Mouse (Mus musculus) testis, adult 2 months (tissue): Measurements from ENCODE around the gene Rnase13. TPM values are rescaled to one million over a fixed set of nuclear protein-coding genes. Genes with fewer than 3 reads are reported as not detected.

Source experiments
- H3K27ac ChIP-seq: fragments of 200-500 bp; 2 replicates; pipeline ENCODE4 v1.5.1; 2012; ENCODE audit warnings: low read depth, low read length; ENCODE audit not compliant: control insufficient read depth, insufficient read depth
- H3K27me3 ChIP-seq: fragments of 200-500 bp; 2 replicates; pipeline ENCODE4 v1.6.1; 2012; ENCODE audit warnings: mild to moderate bottlenecking, low read length, moderate library complexity; ENCODE audit not compliant: control insufficient read depth, insufficient read depth
- H3K36me3 ChIP-seq: fragments of 200-500 bp; 2 replicates; pipeline ENCODE4 v1.6.1; 2012; ENCODE audit warnings: mild to moderate bottlenecking, low read length; ENCODE audit not compliant: control insufficient read depth, insufficient read depth
- H3K4me1 ChIP-seq: fragments of 200-500 bp; 2 replicates; pipeline ENCODE4 v1.6.1; 2012; ENCODE audit warnings: low read length; ENCODE audit not compliant: control insufficient read depth, insufficient read depth
- H3K4me3 ChIP-seq: fragments of 200-500 bp; 2 replicates; pipeline ENCODE4 v1.5.1; 2012; ENCODE audit warnings: low read depth, mild to moderate bottlenecking, low read length, moderate library complexity, mixed read lengths; ENCODE audit not compliant: control insufficient read depth
- CTCF ChIP-seq: fragments of 200-500 bp; IDR thresholded peaks from 2 replicates; pipeline ENCODE4 v1.5.1; 2012; ENCODE audit warnings: low read depth, mild to moderate bottlenecking, inconsistent platforms, low read length, moderate library complexity; ENCODE audit not compliant: control insufficient read depth, insufficient read depth, insufficient replicate concordance
- POLR2A ChIP-seq: fragments of 200-500 bp; IDR thresholded peaks from 2 replicates; pipeline ENCODE4 v1.6.1; 2012; ENCODE audit warnings: low read depth, mild to moderate bottlenecking, inconsistent platforms, low read length, moderate library complexity; ENCODE audit not compliant: control insufficient read depth
- polyA plus RNA-seq: library from polyadenylated mRNA; depleted of rRNA; stranded (reverse); fragments of >200 nt; gene quantifications from 2 replicates; pipeline ENCODE4 v1.2.3, GENCODE M21; 2012

The Rnase13 gene
- polyA plus RNA-seq, 1 experiment, result 0.07 TPM

DNA sequence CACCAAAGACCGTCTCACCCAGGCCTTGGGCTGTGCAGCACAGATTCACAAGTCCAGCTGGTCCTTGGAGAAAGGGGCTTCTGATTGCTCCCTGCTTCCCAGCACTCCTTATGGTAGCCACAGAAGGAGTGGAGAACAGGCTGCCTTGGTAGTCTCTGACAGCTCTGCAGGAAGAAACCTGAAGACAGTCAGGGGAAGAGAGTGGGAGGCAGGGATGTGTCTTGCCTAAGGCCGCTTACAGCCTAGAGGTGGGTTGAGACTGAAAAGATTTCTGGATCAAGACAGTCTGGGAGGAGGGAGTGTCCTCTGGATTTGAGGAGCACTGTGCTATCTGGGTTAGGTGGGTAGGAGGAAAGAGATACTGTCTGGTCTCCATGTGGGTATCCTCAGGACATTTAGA is 337 bp upstream of the Rnase13 start:
- no peak for TF ChIP-seq POLR2A
- TF ChIP-seq CTCF, result no peak

DNA sequence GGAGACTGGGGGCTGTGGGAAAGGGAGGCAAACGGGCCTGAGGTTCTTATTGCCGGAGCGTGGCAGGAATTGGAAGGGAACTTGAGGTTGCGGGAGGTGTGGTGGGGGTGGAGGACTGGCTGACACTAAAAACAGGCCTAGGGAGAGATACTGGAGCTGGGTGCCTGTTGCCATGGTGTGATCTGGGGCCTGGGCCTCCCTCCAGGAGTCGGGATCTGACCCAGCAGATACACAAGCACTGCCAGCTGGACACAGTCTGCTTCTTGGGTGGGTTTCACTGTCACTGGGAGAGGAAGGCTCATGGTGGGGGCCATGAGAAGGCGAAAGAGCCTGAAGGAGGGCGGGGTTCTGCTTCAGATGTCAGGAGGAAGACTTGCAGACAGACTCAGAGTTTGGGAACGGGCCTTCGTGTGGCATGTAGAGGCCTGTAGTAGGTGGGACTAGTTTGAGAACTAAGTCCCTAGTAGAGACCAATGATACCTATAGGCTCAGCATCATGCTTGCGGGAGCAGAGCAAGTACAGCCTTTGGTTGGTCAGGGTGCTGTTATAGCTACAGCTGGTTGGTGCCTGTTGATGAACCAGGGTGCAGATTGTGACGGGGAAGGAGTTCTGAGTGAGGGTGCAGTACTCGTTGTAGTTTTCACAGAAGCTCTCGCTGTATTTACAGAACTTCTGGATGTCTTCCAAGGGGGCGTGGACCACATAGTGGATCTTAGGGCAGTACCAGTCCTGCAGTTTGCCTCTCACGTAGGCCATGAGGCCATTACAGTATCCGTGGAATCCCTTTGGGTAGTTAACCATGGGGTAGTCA is 608 bp downstream of the Rnase13 start:
- Histone ChIP-seq H3K4me3 (no peak overlapping the region), H3K27ac (peak overlapping the region; percentile 42; the same call in 1 of the 2 replicates), H3K27me3 (no peaks in the 10 kb centered on the region), H3K4me1 (peaks cover 5% of the 10 kb centered on the region), H3K36me3 (no peaks in the 10 kb centered on the region)
- TF ChIP-seq POLR2A (no peak), CTCF (no peak)

More for the DNA sequence above, 337 bp upstream of the Rnase13 start:
- Histone ChIP-seq H3K27me3 (no peaks in the 10 kb centered on the region), H3K27ac (no peak overlapping the region), H3K4me1 (peaks cover 5% of the 10 kb centered on the region), H3K4me3 (no peak overlapping the region), H3K36me3 (no peaks in the 10 kb centered on the region)

DNA sequence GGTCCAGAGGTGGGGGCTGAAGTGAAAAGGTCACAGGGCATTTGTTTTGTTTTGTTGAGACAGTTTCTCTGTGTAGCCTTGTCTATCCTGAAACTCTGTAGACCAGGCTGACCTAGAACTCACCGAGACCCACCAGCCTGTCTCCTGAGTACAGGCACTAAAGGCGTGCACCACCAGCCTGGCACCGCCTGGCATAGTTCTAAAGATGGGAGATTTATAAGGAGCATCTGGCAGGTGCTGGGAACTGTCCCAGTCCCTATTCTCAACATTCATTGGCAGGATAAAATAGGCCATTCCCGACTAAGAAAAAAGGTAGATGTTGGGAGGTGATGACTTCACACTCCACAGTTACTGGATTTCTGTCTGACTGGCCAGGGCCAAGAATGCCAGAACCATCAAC is 3.6 kb downstream of the Rnase13 start:
- no peaks in the 10 kb centered on the region for H3K36me3 ChIP-seq
- peaks cover 7% of the 10 kb centered on the region for H3K4me1 ChIP-seq
- H3K27me3 ChIP-seq, result no peaks in the 10 kb centered on the region
- no peak for TF ChIP-seq CTCF
- no peak for TF ChIP-seq POLR2A
- no peak overlapping the region for H3K27ac ChIP-seq
- H3K4me3 ChIP-seq, result peak overlapping the region; percentile 70

DNA sequence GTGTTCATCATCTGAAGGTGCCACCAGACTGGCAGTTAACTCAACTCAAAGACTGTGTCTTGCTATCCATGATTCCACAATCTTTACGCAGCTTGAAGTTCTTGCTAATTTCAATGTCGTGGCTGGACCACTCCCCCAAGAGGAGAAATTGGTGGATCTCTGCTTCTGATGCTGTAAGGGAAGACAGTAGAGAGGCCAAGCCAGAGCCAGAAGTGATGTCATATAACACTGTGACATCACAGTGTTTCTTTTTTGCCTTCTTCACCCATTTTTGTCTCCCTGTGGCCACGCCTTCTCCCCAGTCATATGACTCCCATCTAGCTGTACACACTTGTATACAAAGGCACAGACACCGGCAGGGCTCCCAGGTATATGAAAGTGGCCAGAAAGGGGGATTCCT is 4.4 kb downstream of the Rnase13 start, which contains the start of gene Tppp2:
Tppp2 (plus strand) TSS at position 301 of the 400 bp plus-strand sequence.
- TF ChIP-seq POLR2A, result no peak
- TF ChIP-seq CTCF, result no peak
- peak within 1 kb of the TSS; percentile 70 for H3K4me3 ChIP-seq

DNA sequence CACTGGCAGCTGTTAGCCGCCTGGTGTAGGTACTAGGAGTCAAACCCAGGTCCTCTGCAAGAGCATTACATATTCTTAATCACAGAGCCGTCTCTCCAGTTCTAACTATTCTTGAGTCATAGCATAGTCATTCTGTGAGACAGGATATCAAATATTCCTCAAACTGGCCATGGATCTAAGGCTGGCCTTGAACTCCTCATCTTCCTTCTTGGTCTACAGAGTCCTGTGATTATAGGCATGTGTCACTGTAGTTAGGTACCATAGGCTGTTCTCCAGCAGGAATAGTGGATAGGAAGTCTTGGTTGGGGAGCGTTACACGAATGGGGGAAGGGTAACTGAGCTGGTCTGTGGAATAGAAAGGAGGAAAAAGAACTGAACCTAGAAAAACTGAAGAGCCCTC is 6.0 kb downstream of the Rnase13 start:
- no peaks in the 10 kb centered on the region for H3K27me3 ChIP-seq
- H3K4me3 ChIP-seq, result no peak overlapping the region
- no peak overlapping the region for H3K27ac ChIP-seq
- no peak for TF ChIP-seq POLR2A
- TF ChIP-seq CTCF, result no peak
- no peaks in the 10 kb centered on the region for H3K36me3 ChIP-seq
- H3K4me1 ChIP-seq, result peaks cover 16% of the 10 kb centered on the region

More for the DNA sequence above, 4.4 kb downstream of the Rnase13 start, which contains the start of gene Tppp2:
- peaks cover 10% of the 10 kb centered on the region for H3K4me1 ChIP-seq
- H3K36me3 ChIP-seq, result no peaks in the 10 kb centered on the region
- H3K27ac ChIP-seq, result no peak within 1 kb of the TSS
- no peaks in the 10 kb centered on the region for H3K27me3 ChIP-seq

DNA sequence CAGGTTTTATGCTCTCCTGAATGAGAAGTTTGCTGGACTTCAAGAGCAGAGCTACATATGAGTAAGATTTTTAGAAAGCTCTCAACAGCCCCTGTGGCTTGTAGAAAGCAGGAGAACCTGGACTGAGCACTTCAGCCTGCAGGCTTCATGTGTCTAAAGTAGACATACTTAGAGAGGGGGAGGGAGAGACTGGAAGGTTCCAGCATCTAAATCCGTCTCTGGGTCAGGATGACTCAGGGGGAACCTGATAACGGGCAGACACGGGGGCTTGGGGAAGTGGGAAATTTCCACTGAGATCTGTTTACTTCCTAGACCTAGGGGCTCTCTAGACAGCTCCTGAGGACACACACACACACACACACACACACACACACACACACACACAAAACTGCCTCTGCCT is 7.5 kb downstream of the Rnase13 start:
- Histone ChIP-seq H3K27ac (no peak overlapping the region), H3K4me1 (peaks cover 15% of the 10 kb centered on the region), H3K4me3 (no peak overlapping the region), H3K36me3 (no peaks in the 10 kb centered on the region), H3K27me3 (no peaks in the 10 kb centered on the region)
- TF ChIP-seq POLR2A (no peak), CTCF (no peak)

DNA sequence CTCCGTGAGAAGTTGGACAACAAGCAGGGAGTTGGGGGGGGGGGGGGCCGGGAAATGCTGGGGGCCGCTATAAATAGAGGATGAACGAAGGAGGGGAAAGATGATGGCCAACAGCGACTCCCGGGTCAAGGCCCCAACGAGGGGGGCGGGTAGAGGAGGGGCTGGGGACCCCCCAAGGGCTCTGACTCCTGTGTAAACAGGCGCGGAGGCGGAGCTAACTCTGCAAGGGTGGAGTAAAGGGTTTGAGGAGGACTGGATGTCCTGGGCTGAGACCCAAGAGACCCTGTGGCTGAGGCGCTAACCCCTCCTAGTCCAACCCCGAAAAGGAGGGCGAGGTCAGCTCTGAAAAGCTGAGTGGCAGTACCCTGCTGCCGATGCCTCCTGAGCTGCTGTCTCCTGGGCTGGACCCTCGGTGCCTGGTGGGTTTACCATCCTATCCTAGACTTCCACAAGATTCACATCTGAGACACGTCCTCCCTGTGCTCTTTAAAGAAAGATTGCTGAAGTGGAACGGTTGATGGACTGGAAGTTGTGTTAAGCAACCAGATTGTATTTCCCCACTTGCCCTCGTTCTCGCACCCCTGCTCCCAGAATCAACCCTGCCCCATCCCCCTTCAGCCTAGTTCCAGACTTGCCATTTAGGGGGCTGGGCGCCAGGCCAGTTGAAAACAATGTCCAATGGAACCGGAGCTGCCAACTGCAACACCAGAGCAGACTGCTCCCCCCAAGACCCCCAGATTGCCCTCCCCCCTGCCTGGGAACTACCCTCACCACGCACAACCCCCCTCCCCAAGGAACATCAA is 8.4 kb downstream of the Rnase13 start, which contains the start of gene Ndrg2:
Ndrg2 (minus strand) TSS at position 199 of the 803 bp plus-strand sequence.
- Histone ChIP-seq H3K4me3 (peak within 1 kb of the TSS; percentile 76), H3K4me1 (peaks cover 15% of the 10 kb centered on the region), H3K36me3 (no peaks in the 10 kb centered on the region), H3K27me3 (no peaks in the 10 kb centered on the region), H3K27ac (peak within 1 kb of the TSS; percentile 76)
- no peak for TF ChIP-seq POLR2A
- no peak for TF ChIP-seq CTCF
